Mouse (Mus musculus) bone marrow macrophage, adult 2 months (primary cell): ENCODE results near the gene Lrrc41. TPM values are rescaled to one million over a fixed set of nuclear protein-coding genes. Genes with fewer than 3 reads are reported as not detected.

Experiments used
- H3K27ac ChIP-seq: 2 replicates; pipeline ENCODE4 v1.5.1; 2012; ENCODE audit warnings: low read depth, low read length; ENCODE audit not compliant: insufficient read depth
- H3K4me1 ChIP-seq: 2 replicates; pipeline ENCODE4 v1.6.1; 2012; ENCODE audit warnings: low read length; ENCODE audit not compliant: control insufficient read depth, insufficient read depth
- H3K4me3 ChIP-seq: 2 replicates; pipeline ENCODE4 v1.5.1; 2012; ENCODE audit warnings: mild to moderate bottlenecking, low read length, moderate library complexity; ENCODE audit not compliant: insufficient read depth
- CTCF ChIP-seq: IDR thresholded peaks from 2 replicates; pipeline ENCODE4 v1.5.1; 2012; ENCODE audit warnings: low read depth, mild to moderate bottlenecking, low read length, moderate library complexity
- POLR2A ChIP-seq: IDR thresholded peaks from 2 replicates; pipeline ENCODE4 v1.6.1; 2012; ENCODE audit warnings: mild to moderate bottlenecking, low read depth, low read length, borderline replicate concordance
- polyA plus RNA-seq: library from polyadenylated mRNA; stranded (reverse); fragments of >200 nt; gene quantifications from 2 replicates; pipeline ENCODE4 v1.2.4, GENCODE M21; 2012; ENCODE audit not compliant: missing spikeins, insufficient read depth, insufficient read length

Gene Lrrc41
- polyA plus RNA-seq, 1 experiment, result 28.2 TPM

GRCm38 (mm10) chr4:116076369-116077231 is 1.5 kb downstream of the Lrrc41 start:
- TF ChIP-seq CTCF (no peak), POLR2A (no peak)
- peaks cover 17% of the 10 kb centered on the region for H3K4me1 ChIP-seq
- H3K27ac ChIP-seq, result peak overlapping the region; percentile 70
- peak overlapping the region; percentile 91 for H3K4me3 ChIP-seq

GRCm38 (mm10) chr4:116077240-116078095 is 2.4 kb downstream of the Lrrc41 start:
- H3K27ac ChIP-seq, result peak overlapping the region; percentile 70

GRCm38 (mm10) chr4:116088510-116089249 is 13.6 kb downstream of the Lrrc41 start:
- no peak overlapping the region for H3K27ac ChIP-seq
- H3K4me3 ChIP-seq, result no peak overlapping the region
- no peaks in the 10 kb centered on the region for H3K4me1 ChIP-seq
- no peak for TF ChIP-seq POLR2A
- TF ChIP-seq CTCF, result no peak

More at GRCm38 (mm10) chr4:116077240-116078095, 2.4 kb downstream of the Lrrc41 start:
- Histone ChIP-seq H3K4me3 (peak overlapping the region; percentile 91), H3K4me1 (peaks cover 15% of the 10 kb centered on the region)
- no peak for TF ChIP-seq CTCF
- TF ChIP-seq POLR2A, result no peak

- no peak overlapping the region for H3K4me3 ChIP-seq
- H3K27ac ChIP-seq, result no peak overlapping the region
- peaks cover 16% of the 10 kb centered on the region for H3K4me1 ChIP-seq
- no peak for TF ChIP-seq CTCF
- no peak for TF ChIP-seq POLR2A
Measured at GRCm38 (mm10) chr4:116096291-116096690, 21.2 kb downstream of the Lrrc41 start.

GRCm38 (mm10) chr4:116097211-116097610 is 22.1 kb downstream of the Lrrc41 start:
- no peak overlapping the region for H3K4me3 ChIP-seq
- TF ChIP-seq CTCF (no peak), POLR2A (no peak)
- no peak overlapping the region for H3K27ac ChIP-seq
- peaks cover 16% of the 10 kb centered on the region for H3K4me1 ChIP-seq

DNA sequence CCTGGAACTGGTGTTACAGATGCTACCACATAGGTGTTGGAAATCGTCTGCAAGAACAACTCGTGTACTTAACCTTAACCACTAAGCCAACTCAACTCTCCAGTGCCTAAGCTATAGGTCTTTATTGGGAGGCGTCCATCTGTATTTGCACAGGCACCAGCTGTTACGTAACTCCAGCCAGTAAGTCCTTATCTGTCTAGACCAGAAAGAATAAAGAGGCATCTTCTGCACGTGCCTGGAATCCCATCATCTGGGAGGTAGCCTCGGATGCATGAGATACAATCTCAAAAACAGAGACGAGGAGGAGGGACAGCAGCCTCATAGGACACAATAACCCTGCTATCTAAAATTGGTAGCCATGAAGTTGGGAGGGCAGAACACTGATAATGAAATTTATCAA is 25.9 kb downstream of the Lrrc41 start:
- TF ChIP-seq CTCF (no peak), POLR2A (no peak)
- 0 out of 2 replicates have a peak, but pooled peaks cover 3% of the 10 kb centered on the region for H3K4me1 ChIP-seq
- H3K4me3 ChIP-seq, result no peak overlapping the region

GRCm38 (mm10) chr4:116105278-116105677 is 30.2 kb downstream of the Lrrc41 start:
- H3K4me1 ChIP-seq, result no peaks in the 10 kb centered on the region
- TF ChIP-seq CTCF, result no peak
- TF ChIP-seq POLR2A, result no peak

More for the DNA sequence above, 25.9 kb downstream of the Lrrc41 start:
- no peak overlapping the region for H3K27ac ChIP-seq

DNA sequence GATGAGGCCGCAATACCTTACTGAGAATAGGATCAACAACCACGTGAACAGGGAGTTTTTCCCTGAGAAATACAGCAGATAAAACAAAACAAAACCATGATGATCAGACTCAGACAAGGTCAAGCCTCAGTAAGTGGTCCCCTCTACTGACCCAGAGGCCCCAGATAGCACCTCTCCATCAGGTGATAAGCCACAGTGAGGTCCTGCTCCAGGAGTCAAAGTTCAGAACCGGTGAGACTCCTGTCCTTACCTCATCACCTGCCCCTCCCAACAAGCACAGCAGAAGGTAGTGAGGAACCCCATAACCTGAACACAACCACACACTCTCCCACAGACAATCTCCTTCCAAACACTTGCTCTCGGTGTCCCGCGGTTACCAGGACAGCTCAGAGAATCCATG is 35.6 kb downstream of the Lrrc41 start:
- no peak overlapping the region for H3K27ac ChIP-seq
- H3K4me1 ChIP-seq, result no peaks in the 10 kb centered on the region
- H3K4me3 ChIP-seq, result no peak overlapping the region
- TF ChIP-seq CTCF (no peak), POLR2A (no peak)

More at GRCm38 (mm10) chr4:116105278-116105677, 30.2 kb downstream of the Lrrc41 start:
- H3K27ac ChIP-seq, result no peak overlapping the region
- H3K4me3 ChIP-seq, result no peak overlapping the region

- Histone ChIP-seq H3K27ac (no peak overlapping the region), H3K4me1 (no peaks in the 10 kb centered on the region), H3K4me3 (no peak overlapping the region)
- TF ChIP-seq POLR2A, result no peak
- TF ChIP-seq CTCF, result no peak
Measured at GRCm38 (mm10) chr4:116111486-116111885, 36.4 kb downstream of the Lrrc41 start.
